Mouse (Mus musculus) MEL (cell line): ENCODE results near the gene B4galnt3. TPM values are rescaled to one million over a fixed set of nuclear protein-coding genes. Genes with fewer than 3 reads are reported as not detected.

Source experiments
- DNase-seq: peaks from one replicate; pipeline ENCODE4 v3.0.0; 2011; ENCODE audit warnings: low read depth, low spot score
- H3K27ac ChIP-seq: 2 replicates; pipeline ENCODE4 v1.5.1; 2012; ENCODE audit warnings: low read depth, mild to moderate bottlenecking, control low read depth, low read length, moderate library complexity; ENCODE audit not compliant: control insufficient read depth
- H3K27me3 ChIP-seq, 2 experiments: fragments of 150-350 bp in 1 of 2; sonication (generic) in 1 of 2; 2 replicates each; pipeline ENCODE4 v1.6.1; 2012; ENCODE audit warnings: low read length in 2 of 2, mild to moderate bottlenecking in 2 of 2, improper control_type of control experiment in 1 of 2, moderate library complexity in 1 of 2; ENCODE audit not compliant: insufficient read depth in 2 of 2, control insufficient read depth in 1 of 2
- H3K36me3 ChIP-seq, 2 experiments: 2 replicates each; pipeline ENCODE4 v1.6.1; 2012 to 2014; ENCODE audit warnings: low read length in 2 of 2, improper control_type of control experiment in 1 of 2, inconsistent platforms in 1 of 2, mild to moderate bottlenecking in 1 of 2; ENCODE audit not compliant: insufficient read depth in 2 of 2, control insufficient read depth in 1 of 2
- H3K4me1 ChIP-seq, 2 experiments: fragments of 150-350 bp in 1 of 2; sonication (generic) in 1 of 2; 2 replicates each; pipeline ENCODE4 v1.6.1; 2012; ENCODE audit warnings: low read length in 2 of 2, improper control_type of control experiment in 1 of 2, mild to moderate bottlenecking in 1 of 2; ENCODE audit not compliant: insufficient read depth in 2 of 2, control insufficient read depth in 1 of 2
- H3K4me3 ChIP-seq, 2 experiments: fragments of 150-350 bp in 1 of 2; sonication (generic) in 1 of 2; 2 replicates each; pipeline ENCODE4 v1.5.1; 2012; ENCODE audit warnings: low read depth in 2 of 2, low read length in 2 of 2, mild to moderate bottlenecking in 2 of 2, moderate library complexity in 2 of 2, control low read depth in 1 of 2, improper control_type of control experiment in 1 of 2; ENCODE audit not compliant: control insufficient read depth in 1 of 2, insufficient read depth in 1 of 2
- H3K79me2 ChIP-seq: 2 replicates; pipeline ENCODE4 v1.6.1; 2012; ENCODE audit warnings: mild to moderate bottlenecking, low read length, moderate library complexity; ENCODE audit not compliant: control insufficient read depth, poor library complexity, insufficient read depth
- H3K9ac ChIP-seq: 2 replicates; pipeline ENCODE4 v1.6.1; 2012; ENCODE audit warnings: low read depth, mild to moderate bottlenecking, control low read depth, low read length, moderate library complexity; ENCODE audit not compliant: control insufficient read depth, poor library complexity, severe bottlenecking
- H3K9me3 ChIP-seq: fragments of 150-350 bp; sonication (generic); replicated peaks from 2 replicates; pipeline ENCODE4 v1.6.1; 2012; ENCODE audit warnings: mild to moderate bottlenecking, low read length, improper control_type of control experiment, moderate library complexity; ENCODE audit not compliant: insufficient read depth
- BHLHE40 ChIP-seq: IDR thresholded peaks from 2 replicates; pipeline ENCODE4 v1.6.1; 2012; ENCODE audit warnings: low read depth, mild to moderate bottlenecking, inconsistent platforms, low read length, improper control_type of control experiment, borderline replicate concordance
- CHD1 ChIP-seq: IDR thresholded peaks from 2 replicates; pipeline ENCODE4 v1.6.1; 2012; ENCODE audit warnings: low read depth, mild to moderate bottlenecking, inconsistent platforms, low read length, improper control_type of control experiment
- CHD2 ChIP-seq: IDR thresholded peaks from 2 replicates; pipeline ENCODE4 v1.6.1; 2011; ENCODE audit warnings: low read length, improper control_type of control experiment
- CTCF ChIP-seq, 3 experiments: IDR thresholded peaks in 2 of 3; conservative IDR thresholded peaks in 1 of 3; 2 replicates each; pipeline ENCODE4 v1.5.1; 2011 to 2012; ENCODE audit warnings: low read length in 3 of 3, low read depth in 2 of 3, mild to moderate bottlenecking in 2 of 3, improper control_type of control experiment in 1 of 3, inconsistent platforms in 1 of 3, mixed read lengths in 1 of 3, moderate library complexity in 1 of 3; ENCODE audit not compliant: control insufficient read depth in 1 of 3, insufficient read depth in 1 of 3, poor library complexity in 1 of 3, severe bottlenecking in 1 of 3
- E2F4 ChIP-seq: IDR thresholded peaks from 2 replicates; pipeline ENCODE4 v1.6.1; 2011; ENCODE audit warnings: low read depth, low read length, improper control_type of control experiment, borderline replicate concordance
- ELF1 ChIP-seq: IDR thresholded peaks from 2 replicates; pipeline ENCODE4 v1.6.1; 2014; ENCODE audit warnings: low read depth, mild to moderate bottlenecking, inconsistent platforms, low read length, improper control_type of control experiment, moderate library complexity
- EP300 ChIP-seq, 2 experiments: IDR thresholded peaks; 2 replicates each; pipeline ENCODE4 v1.6.1; 2011; ENCODE audit warnings: improper control_type of control experiment in 2 of 2, low read length in 2 of 2, low read depth in 1 of 2, mild to moderate bottlenecking in 1 of 2
- ETS1 ChIP-seq: IDR thresholded peaks from 2 replicates; pipeline ENCODE4 v1.6.1; 2012; ENCODE audit warnings: low read depth, mild to moderate bottlenecking, inconsistent platforms, low read length, improper control_type of control experiment, moderate library complexity
- GABPA ChIP-seq: IDR thresholded peaks from 2 replicates; pipeline ENCODE4 v1.6.1; 2012; ENCODE audit warnings: low read depth, mild to moderate bottlenecking, inconsistent platforms, low read length, improper control_type of control experiment, moderate library complexity
- GATA1 ChIP-seq: IDR thresholded peaks from 2 replicates; pipeline ENCODE4 v1.6.1; 2011; ENCODE audit warnings: low read depth, low read length, improper control_type of control experiment
- HCFC1 ChIP-seq: IDR thresholded peaks from 2 replicates; pipeline ENCODE4 v1.6.1; 2012; ENCODE audit warnings: low read depth, mild to moderate bottlenecking, inconsistent platforms, low read length, improper control_type of control experiment, moderate library complexity
- JUND ChIP-seq: IDR thresholded peaks from 2 replicates; pipeline ENCODE4 v1.6.1; 2011; ENCODE audit warnings: low read depth, mild to moderate bottlenecking, improper control_type of control experiment, low read length
- KAT2A ChIP-seq: conservative IDR thresholded peaks from 2 replicates; pipeline ENCODE4 v1.6.1; 2012; ENCODE audit warnings: low read depth, low read length, improper control_type of control experiment, inconsistent platforms
- MAFK ChIP-seq: IDR thresholded peaks from 2 replicates; pipeline ENCODE4 v1.6.1; 2011; ENCODE audit warnings: low read depth, mild to moderate bottlenecking, low read length, improper control_type of control experiment, borderline replicate concordance
- MAX ChIP-seq: IDR thresholded peaks from 2 replicates; pipeline ENCODE4 v1.6.1; 2011; ENCODE audit warnings: low read length, improper control_type of control experiment
- MAZ ChIP-seq: IDR thresholded peaks from 2 replicates; pipeline ENCODE4 v1.6.1; 2012; ENCODE audit warnings: low read depth, mild to moderate bottlenecking, inconsistent platforms, low read length, improper control_type of control experiment
- MXI1 ChIP-seq: IDR thresholded peaks from 2 replicates; pipeline ENCODE4 v1.6.1; 2011; ENCODE audit warnings: mild to moderate bottlenecking, low read depth, low read length, improper control_type of control experiment
- MYB ChIP-seq: IDR thresholded peaks from 2 replicates; pipeline ENCODE4 v1.6.1; 2011; ENCODE audit warnings: mild to moderate bottlenecking, low read depth, low read length, improper control_type of control experiment
- MYC ChIP-seq: IDR thresholded peaks from 2 replicates; pipeline ENCODE4 v1.6.1; 2011; ENCODE audit warnings: low read depth, mild to moderate bottlenecking, low read length, improper control_type of control experiment, moderate library complexity
- NELFE ChIP-seq: IDR thresholded peaks from 2 replicates; pipeline ENCODE4 v1.6.1; 2011; ENCODE audit warnings: low read depth, low read length, improper control_type of control experiment
- NRF1 ChIP-seq: IDR thresholded peaks from 2 replicates; pipeline ENCODE4 v1.6.1; 2014; ENCODE audit warnings: low read depth, mild to moderate bottlenecking, inconsistent platforms, low read length, improper control_type of control experiment, moderate library complexity; ENCODE audit not compliant: poor library complexity, insufficient read depth, severe bottlenecking
- POLR2A ChIP-seq, 2 experiments: IDR thresholded peaks; 2 replicates each; pipeline ENCODE4 v1.6.1; 2011 to 2012; ENCODE audit warnings: low read length in 2 of 2, mild to moderate bottlenecking in 2 of 2, control low read depth in 1 of 2, improper control_type of control experiment in 1 of 2, low read depth in 1 of 2, moderate library complexity in 1 of 2; ENCODE audit not compliant: control insufficient read depth in 1 of 2, insufficient read depth in 1 of 2, poor library complexity in 1 of 2
- POLR2AphosphoS2 ChIP-seq: IDR thresholded peaks from 2 replicates; pipeline ENCODE4 v1.6.1; 2011; ENCODE audit warnings: low read length, improper control_type of control experiment
- POLR2AphosphoS5 ChIP-seq: IDR thresholded peaks from 2 replicates; pipeline ENCODE4 v1.6.1; 2012; ENCODE audit warnings: low read depth, borderline replicate concordance, mild to moderate bottlenecking, inconsistent platforms, low read length, moderate library complexity, mixed read lengths
- RCOR1 ChIP-seq: IDR thresholded peaks from 2 replicates; pipeline ENCODE4 v1.6.1; 2012; ENCODE audit warnings: low read depth, mild to moderate bottlenecking, inconsistent platforms, low read length, improper control_type of control experiment
- TAL1 ChIP-seq: IDR thresholded peaks from 2 replicates; pipeline ENCODE4 v1.6.1; 2012; ENCODE audit warnings: mild to moderate bottlenecking, inconsistent platforms, low read length, moderate library complexity, mixed read lengths
- TBP ChIP-seq: IDR thresholded peaks from 2 replicates; pipeline ENCODE4 v1.8.0; 2011; ENCODE audit warnings: low read depth, low read length, improper control_type of control experiment
- TCF12 ChIP-seq: IDR thresholded peaks from 2 replicates; pipeline ENCODE4 v1.6.1; 2014; ENCODE audit warnings: low read depth, mild to moderate bottlenecking, inconsistent platforms, low read length, improper control_type of control experiment, moderate library complexity
- USF2 ChIP-seq, 2 experiments: IDR thresholded peaks; 2 replicates each; pipeline ENCODE4 v1.6.1; 2011 to 2012; ENCODE audit warnings: improper control_type of control experiment in 2 of 2, low read length in 2 of 2, borderline replicate concordance in 1 of 2, inconsistent platforms in 1 of 2, low read depth in 1 of 2, mild to moderate bottlenecking in 1 of 2; ENCODE audit not compliant: insufficient read depth in 1 of 2
- ZKSCAN1 ChIP-seq: IDR thresholded peaks from 2 replicates; pipeline ENCODE4 v1.6.1; 2012; ENCODE audit warnings: low read depth, mild to moderate bottlenecking, inconsistent platforms, low read length, improper control_type of control experiment, moderate library complexity
- ZMIZ1 ChIP-seq: IDR thresholded peaks from 2 replicates; pipeline ENCODE4 v1.6.1; 2012; ENCODE audit warnings: low read depth, mild to moderate bottlenecking, inconsistent platforms, low read length, improper control_type of control experiment, moderate library complexity
- ZNF384 ChIP-seq: IDR thresholded peaks from 2 replicates; pipeline ENCODE4 v1.6.1; 2012; ENCODE audit warnings: low read depth, mild to moderate bottlenecking, inconsistent platforms, low read length, improper control_type of control experiment
- polyA plus RNA-seq, 2 experiments: library from polyadenylated mRNA; stranded (reverse) in 1 of 2; unstranded in 1 of 2; fragments of >175 nt in 1 of 2; fragments of >200 nt in 1 of 2; gene quantifications; 2 replicates each; pipeline versions ENCODE4 v1.2.1 to v1.2.4; 2012; ENCODE audit warnings: low replicate concordance in 2 of 2, low read depth in 1 of 2; ENCODE audit not compliant: insufficient read length in 2 of 2, insufficient read depth in 1 of 2, missing spikeins in 1 of 2
- total RNA-seq: library from RNA; depleted of rRNA; stranded (reverse); fragments of 300-350 nt; gene quantifications from 2 replicates; pipeline ENCODE4 v1.2.3, GENCODE M21; 2012

The B4galnt3 gene
- total and polyA plus RNA-seq, 3 experiments, result 1.3 to 1.5 TPM; not detected in 1

- TF ChIP-seq TAL1, result no peak
- TF ChIP-seq USF2 (IDR thresholded peaks at IDR 0.05; ENCODE audit: borderline replicate concordance in 1 of 2, insufficient read depth in 1 of 2, low read depth in 1 of 2, low read length in 2 of 2), result no peak
- no peak for TF ChIP-seq MYC
Observed at GRCm38 (mm10) chr6:120188376-120189235, 105.8 kb downstream of the B4galnt3 start (continued).

- H3K4me1 ChIP-seq, result peaks cover 0 to 8% of the 10 kb centered on the region in 2 experiments; a peak in 3 of 4 replicates
- no peaks in the 10 kb centered on the region for H3K27me3 ChIP-seq
- peak overlapping the region; percentile 51 for H3K27ac ChIP-seq
- peak; percentile 93 for DNase-seq
- H3K36me3 ChIP-seq, result peaks cover 0 to 4% of the 10 kb centered on the region in 2 experiments; a peak in 2 of 4 replicates
- no peaks in the 10 kb centered on the region; the same call in 1 of the 2 replicates for H3K79me2 ChIP-seq
- peak overlapping the region; percentile 69 for H3K9ac ChIP-seq
- H3K9me3 ChIP-seq, result no peaks in the 10 kb centered on the region
- peak overlapping the region; percentile 73 to 96 for H3K4me3 ChIP-seq
- no peak for TF ChIP-seq MAZ
- TF ChIP-seq ZMIZ1, result peak; percentile 53; the same call in 1 of the 2 replicates
- TF ChIP-seq USF2 (IDR thresholded peaks at IDR 0.05; ENCODE audit: borderline replicate concordance in 1 of 2, insufficient read depth in 1 of 2, low read depth in 1 of 2, low read length in 2 of 2), result no peak
- peak; percentile 30 for TF ChIP-seq TCF12
- no peak for TF ChIP-seq MAFK
- no peak for TF ChIP-seq E2F4
- TF ChIP-seq MYB, result no peak
- TF ChIP-seq POLR2A (IDR thresholded peaks at IDR 0.05; ENCODE audit: control insufficient read depth in 1 of 2, insufficient read depth in 1 of 2, low read depth in 1 of 2, low read length in 2 of 2, poor library complexity in 1 of 2), result peak; percentile 22 to 77; a peak in 2 of 4 replicates
- TF ChIP-seq GABPA, result no peak
- TF ChIP-seq GATA1, result no peak
- no peak for TF ChIP-seq ZKSCAN1
- TF ChIP-seq MYC, result no peak
- TF ChIP-seq POLR2AphosphoS2, result no peak; the same call in 1 of the 2 replicates
- TF ChIP-seq TAL1, result no peak
- no peak for TF ChIP-seq CTCF (IDR thresholded peaks at IDR 0.05 in 2 of 3, conservative IDR thresholded peaks at IDR 0.05 in 1 of 3; ENCODE audit: control insufficient read depth in 1 of 3, insufficient read depth in 1 of 3, low read depth in 2 of 3, low read length in 3 of 3, poor library complexity in 1 of 3, severe bottlenecking in 1 of 3)
- no peak for TF ChIP-seq MAX
- TF ChIP-seq EP300 (IDR thresholded peaks at IDR 0.05; ENCODE audit: low read depth in 1 of 2, low read length in 2 of 2), result peak in 1 of 2 experiments; percentile 27; a peak in 1 of 4 replicates
- TF ChIP-seq JUND, result no peak
- TF ChIP-seq ELF1, result no peak; the same call in 1 of the 2 replicates
- TF ChIP-seq NRF1, result no peak
- peak; percentile 73 for TF ChIP-seq MXI1
- peak; percentile 84 for TF ChIP-seq TBP
- no peak for TF ChIP-seq KAT2A
- TF ChIP-seq BHLHE40, result peak; percentile 53; the same call in 1 of the 2 replicates
- TF ChIP-seq ZNF384, result no peak
- no peak for TF ChIP-seq CHD1
- TF ChIP-seq HCFC1, result 0 out of 2 replicates have a peak, but pooled peaks have one; percentile 47
- peak; percentile 35; the same call in 1 of the 2 replicates for TF ChIP-seq ETS1
- no peak for TF ChIP-seq RCOR1
- TF ChIP-seq POLR2AphosphoS5, result peak; percentile 23; the same call in 1 of the 2 replicates
- TF ChIP-seq NELFE, result peak; percentile 65
- peak; percentile 71 for TF ChIP-seq CHD2
Observed at GRCm38 (mm10) chr6:120187587-120188176, 106.7 kb downstream of the B4galnt3 start.
